Mouse (Mus musculus) MEL (cell line): ENCODE measurements around the gene Frrs1. TPM values are rescaled to one million over a fixed set of nuclear protein-coding genes. Genes with fewer than 3 reads are reported as not detected.

Source experiments
- DNase-seq: peaks from one replicate; pipeline ENCODE4 v3.0.0; 2011; ENCODE audit warnings: low read depth, low spot score
- H3K27ac ChIP-seq: 2 replicates; pipeline ENCODE4 v1.5.1; 2012; ENCODE audit warnings: low read depth, mild to moderate bottlenecking, control low read depth, low read length, moderate library complexity; ENCODE audit not compliant: control insufficient read depth
- H3K27me3 ChIP-seq, 2 experiments: fragments of 150-350 bp in 1 of 2; sonication (generic) in 1 of 2; 2 replicates each; pipeline ENCODE4 v1.6.1; 2012; ENCODE audit warnings: low read length in 2 of 2, mild to moderate bottlenecking in 2 of 2, improper control_type of control experiment in 1 of 2, moderate library complexity in 1 of 2; ENCODE audit not compliant: insufficient read depth in 2 of 2, control insufficient read depth in 1 of 2
- H3K36me3 ChIP-seq, 2 experiments: 2 replicates each; pipeline ENCODE4 v1.6.1; 2012 to 2014; ENCODE audit warnings: low read length in 2 of 2, improper control_type of control experiment in 1 of 2, inconsistent platforms in 1 of 2, mild to moderate bottlenecking in 1 of 2; ENCODE audit not compliant: insufficient read depth in 2 of 2, control insufficient read depth in 1 of 2
- H3K4me1 ChIP-seq, 2 experiments: fragments of 150-350 bp in 1 of 2; sonication (generic) in 1 of 2; 2 replicates each; pipeline ENCODE4 v1.6.1; 2012; ENCODE audit warnings: low read length in 2 of 2, improper control_type of control experiment in 1 of 2, mild to moderate bottlenecking in 1 of 2; ENCODE audit not compliant: insufficient read depth in 2 of 2, control insufficient read depth in 1 of 2
- H3K4me3 ChIP-seq, 2 experiments: fragments of 150-350 bp in 1 of 2; sonication (generic) in 1 of 2; 2 replicates each; pipeline ENCODE4 v1.5.1; 2012; ENCODE audit warnings: low read depth in 2 of 2, low read length in 2 of 2, mild to moderate bottlenecking in 2 of 2, moderate library complexity in 2 of 2, control low read depth in 1 of 2, improper control_type of control experiment in 1 of 2; ENCODE audit not compliant: control insufficient read depth in 1 of 2, insufficient read depth in 1 of 2
- H3K79me2 ChIP-seq: 2 replicates; pipeline ENCODE4 v1.6.1; 2012; ENCODE audit warnings: mild to moderate bottlenecking, low read length, moderate library complexity; ENCODE audit not compliant: control insufficient read depth, poor library complexity, insufficient read depth
- H3K9ac ChIP-seq: 2 replicates; pipeline ENCODE4 v1.6.1; 2012; ENCODE audit warnings: low read depth, mild to moderate bottlenecking, control low read depth, low read length, moderate library complexity; ENCODE audit not compliant: control insufficient read depth, poor library complexity, severe bottlenecking
- H3K9me3 ChIP-seq: fragments of 150-350 bp; sonication (generic); replicated peaks from 2 replicates; pipeline ENCODE4 v1.6.1; 2012; ENCODE audit warnings: mild to moderate bottlenecking, low read length, improper control_type of control experiment, moderate library complexity; ENCODE audit not compliant: insufficient read depth
- BHLHE40 ChIP-seq: IDR thresholded peaks from 2 replicates; pipeline ENCODE4 v1.6.1; 2012; ENCODE audit warnings: low read depth, mild to moderate bottlenecking, inconsistent platforms, low read length, improper control_type of control experiment, borderline replicate concordance
- CHD1 ChIP-seq: IDR thresholded peaks from 2 replicates; pipeline ENCODE4 v1.6.1; 2012; ENCODE audit warnings: low read depth, mild to moderate bottlenecking, inconsistent platforms, low read length, improper control_type of control experiment
- CHD2 ChIP-seq: IDR thresholded peaks from 2 replicates; pipeline ENCODE4 v1.6.1; 2011; ENCODE audit warnings: low read length, improper control_type of control experiment
- ELF1 ChIP-seq: IDR thresholded peaks from 2 replicates; pipeline ENCODE4 v1.6.1; 2014; ENCODE audit warnings: low read depth, mild to moderate bottlenecking, inconsistent platforms, low read length, improper control_type of control experiment, moderate library complexity
- EP300 ChIP-seq, 2 experiments: IDR thresholded peaks; 2 replicates each; pipeline ENCODE4 v1.6.1; 2011; ENCODE audit warnings: improper control_type of control experiment in 2 of 2, low read length in 2 of 2, low read depth in 1 of 2, mild to moderate bottlenecking in 1 of 2
- ETS1 ChIP-seq: IDR thresholded peaks from 2 replicates; pipeline ENCODE4 v1.6.1; 2012; ENCODE audit warnings: low read depth, mild to moderate bottlenecking, inconsistent platforms, low read length, improper control_type of control experiment, moderate library complexity
- GABPA ChIP-seq: IDR thresholded peaks from 2 replicates; pipeline ENCODE4 v1.6.1; 2012; ENCODE audit warnings: low read depth, mild to moderate bottlenecking, inconsistent platforms, low read length, improper control_type of control experiment, moderate library complexity
- GATA1 ChIP-seq: IDR thresholded peaks from 2 replicates; pipeline ENCODE4 v1.6.1; 2011; ENCODE audit warnings: low read depth, low read length, improper control_type of control experiment
- JUND ChIP-seq: IDR thresholded peaks from 2 replicates; pipeline ENCODE4 v1.6.1; 2011; ENCODE audit warnings: low read depth, mild to moderate bottlenecking, improper control_type of control experiment, low read length
- KAT2A ChIP-seq: conservative IDR thresholded peaks from 2 replicates; pipeline ENCODE4 v1.6.1; 2012; ENCODE audit warnings: low read depth, low read length, improper control_type of control experiment, inconsistent platforms
- MAFK ChIP-seq: IDR thresholded peaks from 2 replicates; pipeline ENCODE4 v1.6.1; 2011; ENCODE audit warnings: low read depth, mild to moderate bottlenecking, low read length, improper control_type of control experiment, borderline replicate concordance
- MAX ChIP-seq: IDR thresholded peaks from 2 replicates; pipeline ENCODE4 v1.6.1; 2011; ENCODE audit warnings: low read length, improper control_type of control experiment
- MAZ ChIP-seq: IDR thresholded peaks from 2 replicates; pipeline ENCODE4 v1.6.1; 2012; ENCODE audit warnings: low read depth, mild to moderate bottlenecking, inconsistent platforms, low read length, improper control_type of control experiment
- MEF2A ChIP-seq: IDR thresholded peaks from 2 replicates; pipeline ENCODE4 v1.6.1; 2014; ENCODE audit warnings: low read depth, mild to moderate bottlenecking, inconsistent platforms, low read length, improper control_type of control experiment; ENCODE audit not compliant: poor library complexity, insufficient replicate concordance, severe bottlenecking; ENCODE audit errors: extremely low read depth
- MXI1 ChIP-seq: IDR thresholded peaks from 2 replicates; pipeline ENCODE4 v1.6.1; 2011; ENCODE audit warnings: mild to moderate bottlenecking, low read depth, low read length, improper control_type of control experiment
- MYB ChIP-seq: IDR thresholded peaks from 2 replicates; pipeline ENCODE4 v1.6.1; 2011; ENCODE audit warnings: mild to moderate bottlenecking, low read depth, low read length, improper control_type of control experiment
- MYC ChIP-seq: IDR thresholded peaks from 2 replicates; pipeline ENCODE4 v1.6.1; 2011; ENCODE audit warnings: low read depth, mild to moderate bottlenecking, low read length, improper control_type of control experiment, moderate library complexity
- NELFE ChIP-seq: IDR thresholded peaks from 2 replicates; pipeline ENCODE4 v1.6.1; 2011; ENCODE audit warnings: low read depth, low read length, improper control_type of control experiment
- NRF1 ChIP-seq: IDR thresholded peaks from 2 replicates; pipeline ENCODE4 v1.6.1; 2014; ENCODE audit warnings: low read depth, mild to moderate bottlenecking, inconsistent platforms, low read length, improper control_type of control experiment, moderate library complexity; ENCODE audit not compliant: poor library complexity, insufficient read depth, severe bottlenecking
- POLR2A ChIP-seq, 2 experiments: IDR thresholded peaks; 2 replicates each; pipeline ENCODE4 v1.6.1; 2011 to 2012; ENCODE audit warnings: low read length in 2 of 2, mild to moderate bottlenecking in 2 of 2, control low read depth in 1 of 2, improper control_type of control experiment in 1 of 2, low read depth in 1 of 2, moderate library complexity in 1 of 2; ENCODE audit not compliant: control insufficient read depth in 1 of 2, insufficient read depth in 1 of 2, poor library complexity in 1 of 2
- POLR2AphosphoS2 ChIP-seq: IDR thresholded peaks from 2 replicates; pipeline ENCODE4 v1.6.1; 2011; ENCODE audit warnings: low read length, improper control_type of control experiment
- POLR2AphosphoS5 ChIP-seq: IDR thresholded peaks from 2 replicates; pipeline ENCODE4 v1.6.1; 2012; ENCODE audit warnings: low read depth, borderline replicate concordance, mild to moderate bottlenecking, inconsistent platforms, low read length, moderate library complexity, mixed read lengths
- RCOR1 ChIP-seq: IDR thresholded peaks from 2 replicates; pipeline ENCODE4 v1.6.1; 2012; ENCODE audit warnings: low read depth, mild to moderate bottlenecking, inconsistent platforms, low read length, improper control_type of control experiment
- SIN3A ChIP-seq: IDR thresholded peaks from 2 replicates; pipeline ENCODE4 v1.6.1; 2012; ENCODE audit warnings: low read length, improper control_type of control experiment, inconsistent platforms
- SMC3 ChIP-seq: IDR thresholded peaks from 2 replicates; pipeline ENCODE4 v1.6.1; 2011; ENCODE audit warnings: low read depth, low read length, improper control_type of control experiment
- TAL1 ChIP-seq: IDR thresholded peaks from 2 replicates; pipeline ENCODE4 v1.6.1; 2012; ENCODE audit warnings: mild to moderate bottlenecking, inconsistent platforms, low read length, moderate library complexity, mixed read lengths
- TBP ChIP-seq: IDR thresholded peaks from 2 replicates; pipeline ENCODE4 v1.8.0; 2011; ENCODE audit warnings: low read depth, low read length, improper control_type of control experiment
- TCF12 ChIP-seq: IDR thresholded peaks from 2 replicates; pipeline ENCODE4 v1.6.1; 2014; ENCODE audit warnings: low read depth, mild to moderate bottlenecking, inconsistent platforms, low read length, improper control_type of control experiment, moderate library complexity
- UBTF ChIP-seq: IDR thresholded peaks from 2 replicates; pipeline ENCODE4 v1.6.1; 2012; ENCODE audit warnings: low read depth, mild to moderate bottlenecking, inconsistent platforms, low read length, improper control_type of control experiment, moderate library complexity, borderline replicate concordance; ENCODE audit not compliant: insufficient read depth
- USF1 ChIP-seq: IDR thresholded peaks from 2 replicates; pipeline ENCODE4 v1.6.1; 2014; ENCODE audit warnings: low read depth, mild to moderate bottlenecking, inconsistent platforms, low read length, improper control_type of control experiment, moderate library complexity
- USF2 ChIP-seq, 2 experiments: IDR thresholded peaks; 2 replicates each; pipeline ENCODE4 v1.6.1; 2011 to 2012; ENCODE audit warnings: improper control_type of control experiment in 2 of 2, low read length in 2 of 2, borderline replicate concordance in 1 of 2, inconsistent platforms in 1 of 2, low read depth in 1 of 2, mild to moderate bottlenecking in 1 of 2; ENCODE audit not compliant: insufficient read depth in 1 of 2
- ZC3H11A ChIP-seq: IDR thresholded peaks from 2 replicates; pipeline ENCODE4 v1.6.1; 2012; ENCODE audit warnings: low read depth, mild to moderate bottlenecking, inconsistent platforms, low read length, improper control_type of control experiment
- ZMIZ1 ChIP-seq: IDR thresholded peaks from 2 replicates; pipeline ENCODE4 v1.6.1; 2012; ENCODE audit warnings: low read depth, mild to moderate bottlenecking, inconsistent platforms, low read length, improper control_type of control experiment, moderate library complexity
- ZNF384 ChIP-seq: IDR thresholded peaks from 2 replicates; pipeline ENCODE4 v1.6.1; 2012; ENCODE audit warnings: low read depth, mild to moderate bottlenecking, inconsistent platforms, low read length, improper control_type of control experiment
- polyA plus RNA-seq, 2 experiments: library from polyadenylated mRNA; stranded (reverse) in 1 of 2; unstranded in 1 of 2; fragments of >175 nt in 1 of 2; fragments of >200 nt in 1 of 2; gene quantifications; 2 replicates each; pipeline versions ENCODE4 v1.2.1 to v1.2.4; 2012; ENCODE audit warnings: low replicate concordance in 2 of 2, low read depth in 1 of 2; ENCODE audit not compliant: insufficient read length in 2 of 2, insufficient read depth in 1 of 2, missing spikeins in 1 of 2
- total RNA-seq: library from RNA; depleted of rRNA; stranded (reverse); fragments of 300-350 nt; gene quantifications from 2 replicates; pipeline ENCODE4 v1.2.3, GENCODE M21; 2012; rRNA removed

Gene Frrs1
- total RNA-seq (78.5 and 88.3 TPM in 2 replicates), polyA plus RNA-seq (100 to 1,000 TPM in 1 of 2 experiments, 10 to 100 TPM in 1; 84.6 to 625 TPM)

DNA sequence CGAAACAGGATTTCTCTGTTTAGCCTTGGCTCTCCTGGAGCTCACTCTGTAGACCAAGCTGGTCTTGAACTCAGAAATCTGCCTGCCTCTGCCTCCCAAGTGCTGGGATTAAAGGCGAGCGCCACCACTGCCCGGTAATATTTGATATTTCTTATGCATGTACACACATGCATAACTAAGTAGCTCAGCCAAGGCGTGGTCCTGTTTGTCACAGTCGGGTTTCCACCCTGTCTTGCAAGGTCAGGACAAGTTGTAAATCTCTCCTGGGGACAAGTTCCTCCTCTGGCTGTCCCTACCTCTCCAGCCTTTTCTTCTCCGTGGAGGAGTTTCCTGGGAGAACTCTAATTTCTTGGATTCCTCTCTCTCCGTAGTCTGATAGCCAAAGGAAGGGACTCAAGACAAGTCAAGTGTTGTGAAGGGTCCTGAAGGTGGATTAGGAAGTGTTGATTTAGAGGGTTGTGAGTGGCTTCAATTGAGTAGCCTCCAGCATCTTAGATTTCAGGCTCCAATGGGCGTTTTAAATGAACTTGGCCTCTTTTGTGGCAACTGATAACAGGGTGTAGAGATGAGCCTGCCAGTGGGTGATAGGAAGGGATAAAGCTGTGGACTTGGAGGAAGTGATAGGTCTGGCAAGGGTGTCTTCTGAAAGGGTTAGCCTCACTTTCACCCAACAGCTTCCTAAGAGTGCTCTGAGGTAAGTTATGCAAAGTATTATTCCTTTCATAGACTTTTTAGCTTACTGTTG, at the start of gene Frrs1:
TSS of gene Frrs1 (plus strand) at position 524 of the 745 bp plus-strand sequence.
- peaks cover 28% of the 10 kb centered on the region for H3K79me2 ChIP-seq
- DNase-seq = peak; percentile 94
- no peaks in the 10 kb centered on the region for H3K27me3 ChIP-seq
- H3K9me3 ChIP-seq = no peaks in the 10 kb centered on the region
- peak within 1 kb of the TSS; percentile 75 for H3K9ac ChIP-seq
- peak within 1 kb of the TSS; percentile 76 to 79 for H3K4me3 ChIP-seq
- peaks cover 8 to 24% of the 10 kb centered on the region in 2 experiments for H3K4me1 ChIP-seq
- peak within 1 kb of the TSS; percentile 99 for H3K27ac ChIP-seq
- peaks cover 0 to 27% of the 10 kb centered on the region in 2 experiments; a peak in 2 of 4 replicates for H3K36me3 ChIP-seq
- TF ChIP-seq ZC3H11A (no peak), NELFE (peak; percentile 80), KAT2A (peak; percentile 26), POLR2AphosphoS5 (no peak), NRF1 (no peak), TCF12 (peak; percentile 99), BHLHE40 (peak; percentile 64), MAX (peak; percentile 73), EP300 (IDR thresholded peaks at IDR 0.05; ENCODE audit: low read depth in 1 of 2, low read length in 2 of 2) (peak; percentile 98 to 99), MYB (peak; percentile 83), MAFK (peak; percentile 75; the same call in 1 of the 2 replicates), JUND (0 out of 2 replicates have a peak, but pooled peaks have one; percentile 64), ZMIZ1 (peak; percentile 86), SIN3A (peak; percentile 97), SMC3 (no peak), TAL1 (peak; percentile 97), MEF2A (no peak; the same call in 1 of the 2 replicates), RCOR1 (peak; percentile 98), MAZ (peak; percentile 83; the same call in 1 of the 2 replicates), GATA1 (peak; percentile 99), CHD2 (peak; percentile 55; the same call in 1 of the 2 replicates), ZNF384 (0 out of 2 replicates have a peak, but pooled peaks have one; percentile 12), USF2 (IDR thresholded peaks at IDR 0.05; ENCODE audit: borderline replicate concordance in 1 of 2, insufficient read depth in 1 of 2, low read depth in 1 of 2, low read length in 2 of 2) (no peak), UBTF (no peak), USF1 (no peak), ETS1 (peak; percentile 91), TBP (peak; percentile 82), MXI1 (peak; percentile 76), ELF1 (no peak), POLR2A (IDR thresholded peaks at IDR 0.05; ENCODE audit: control insufficient read depth in 1 of 2, insufficient read depth in 1 of 2, low read depth in 1 of 2, low read length in 2 of 2, poor library complexity in 1 of 2) (peak in 1 of 2 experiments; percentile 56; a peak in 1 of 4 replicates), CHD1 (peak; percentile 82; the same call in 1 of the 2 replicates), MYC (peak; percentile 52; the same call in 1 of the 2 replicates), POLR2AphosphoS2 (peak; percentile 69), GABPA (no peak)
